Mouse (Mus musculus) liver, embryonic 14.5 days (tissue): ENCODE data around the gene Usp44.

Source experiments
- CTCF ChIP-seq: IDR thresholded peaks from 2 replicates; pipeline ENCODE4 v1.5.1; 2016; ENCODE audit warnings: antibody characterized with exemption, low read depth, control low read depth
- EP300 ChIP-seq: IDR thresholded peaks from 2 replicates; pipeline ENCODE4 v1.6.1; 2016; ENCODE audit warnings: antibody characterized with exemption, low read depth

DNA sequence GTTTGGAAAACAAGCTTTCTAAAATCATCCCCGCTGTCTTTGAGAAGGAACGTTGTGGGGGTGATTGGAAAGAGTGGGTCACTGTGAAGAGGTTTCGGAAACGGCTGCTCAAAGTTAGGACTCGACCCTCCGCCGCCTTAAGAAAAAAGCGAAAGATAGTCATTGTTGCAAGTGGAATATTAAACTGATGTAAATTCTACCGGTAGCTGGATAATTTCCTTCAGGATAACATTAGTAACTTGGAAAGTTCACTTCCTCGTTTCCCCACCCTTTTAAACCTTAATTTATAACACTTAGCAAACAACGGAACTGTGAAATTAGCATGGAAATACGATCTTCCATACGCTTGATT, 3.0 kb downstream of the Usp44 start:
- TF ChIP-seq EP300 (no peak), CTCF (no peak)
